Mouse (Mus musculus) heart, embryonic 14.5 days (tissue): ENCODE results near the gene Dnase1l2. TPM values are rescaled to one million over a fixed set of nuclear protein-coding genes. Genes with fewer than 3 reads are reported as not detected.
"Not testable (repeated sequence)": the region's sequence is repeated elsewhere in the genome, so short reads cannot be mapped to it uniquely, and the experiment has no call there.

Experiments used
- ATAC-seq: fragments of 200-750 bp; cut with Nextera tagmentation; 2 replicates; pipeline ENCODE4 v1.8.0; 2017; ENCODE audit warnings: low read depth, moderate TSS enrichment; ENCODE audit not compliant: insufficient number of reproducible peaks, insufficient read depth, low FRiP score
- H3K27ac ChIP-seq, 2 experiments: fragments of 200-500 bp in 1 of 2; fragments of 300-500 bp in 1 of 2; sonication (generic) in 1 of 2; replicated peaks in 1 of 2; 2 replicates each; pipeline ENCODE4 v1.5.1; 2012 to 2014; ENCODE audit warnings: low read depth in 2 of 2, low read length in 2 of 2, control low read depth in 1 of 2, mild to moderate bottlenecking in 1 of 2, mixed read lengths in 1 of 2; ENCODE audit not compliant: control insufficient read depth in 1 of 2, insufficient read depth in 1 of 2
- H3K27me3 ChIP-seq: fragments of 300-500 bp; sonication (generic); 2 replicates; pipeline ENCODE4 v1.6.1; 2014; ENCODE audit warnings: mild to moderate bottlenecking, low read length, control low read depth; ENCODE audit not compliant: control insufficient read depth, insufficient read depth
- H3K36me3 ChIP-seq: fragments of 300-500 bp; sonication (generic); 2 replicates; pipeline ENCODE4 v1.6.1; 2014; ENCODE audit warnings: mild to moderate bottlenecking, control low read depth, low read length, mixed read lengths; ENCODE audit not compliant: control insufficient read depth, insufficient read depth
- H3K4me1 ChIP-seq, 2 experiments: fragments of 200-500 bp in 1 of 2; fragments of 300-500 bp in 1 of 2; sonication (generic) in 1 of 2; 2 replicates each; pipeline ENCODE4 v1.6.1; 2012 to 2014; ENCODE audit warnings: low read length in 2 of 2, control low read depth in 1 of 2, mixed read lengths in 1 of 2; ENCODE audit not compliant: control insufficient read depth in 2 of 2, insufficient read depth in 2 of 2
- H3K4me2 ChIP-seq: fragments of 300-500 bp; sonication (generic); 2 replicates; pipeline ENCODE4 v1.6.1; 2014; ENCODE audit warnings: mild to moderate bottlenecking, low read length
- H3K4me3 ChIP-seq, 2 experiments: fragments of 200-500 bp in 1 of 2; fragments of 300-500 bp in 1 of 2; sonication (generic) in 1 of 2; 2 replicates each; pipeline ENCODE4 v1.5.1; 2012 to 2014; ENCODE audit warnings: low read length in 2 of 2, mild to moderate bottlenecking in 2 of 2, control low read depth in 1 of 2, low read depth in 1 of 2, moderate library complexity in 1 of 2; ENCODE audit not compliant: control insufficient read depth in 1 of 2, insufficient read depth in 1 of 2
- H3K9ac ChIP-seq: fragments of 300-500 bp; sonication (generic); 2 replicates; pipeline ENCODE4 v1.6.1; 2014; ENCODE audit warnings: mild to moderate bottlenecking, low read length
- H3K9me3 ChIP-seq: fragments of 300-500 bp; sonication (generic); 2 replicates; pipeline ENCODE4 v1.6.1; 2016; ENCODE audit warnings: low read length, control low read depth; ENCODE audit not compliant: control insufficient read depth
- WGBS: fragments of 180-500 bp; shearing (Covaris S2); extraction: QIAGEN DNeasy Blood & Tissue Kit; methylation state at CpG from one replicate; pipeline ENCODE4 v1.1.7; 2014; 5-methylcytosine and 5-hydroxymethylcytosine counted together
- polyA plus RNA-seq: library from polyadenylated mRNA; unstranded; fragments of >200 nt; fragmentation: Nextera tagmentation; extraction: Ambion mirVana; gene quantifications from 2 replicates; pipeline ENCODE4 v1.2.1, GENCODE M21; 2014

Gene Dnase1l2
- polyA plus RNA-seq, 1 experiment from 2014 or later = 1.5 TPM

DNA sequence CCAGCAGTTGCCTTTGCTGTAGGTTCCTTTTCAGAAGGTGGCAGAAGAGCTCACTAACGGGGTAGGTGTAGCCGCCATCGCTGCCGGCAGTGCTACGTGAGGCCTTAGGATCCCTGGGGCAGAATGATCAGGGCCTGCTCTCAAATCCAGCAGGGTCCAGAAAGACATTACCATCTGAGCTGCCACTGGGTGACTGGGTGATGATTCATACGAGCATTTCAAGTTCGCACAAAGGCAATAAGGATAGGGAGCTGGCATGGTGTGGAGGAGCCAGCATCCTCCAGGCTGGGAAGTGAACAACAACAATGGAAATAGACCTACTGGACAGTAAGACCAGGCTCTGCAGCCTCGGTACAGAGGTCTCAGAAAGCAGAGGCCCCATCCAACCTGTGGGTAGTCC is 2.5 kb downstream of the Dnase1l2 start:
- Histone ChIP-seq H3K4me3 (no peak overlapping the region), H3K36me3 (peaks cover 83% of the 10 kb centered on the region), H3K9me3 (no peaks in the 10 kb centered on the region), H3K4me2 (no peak overlapping the region), H3K9ac (no peak overlapping the region), H3K4me1 (no peaks in the 10 kb centered on the region), H3K27ac (no peak overlapping the region), H3K27me3 (no peaks in the 10 kb centered on the region)
- 84% methylated on average over 8 of the region's 8 CpGs for WGBS
- no peak for ATAC-seq

DNA sequence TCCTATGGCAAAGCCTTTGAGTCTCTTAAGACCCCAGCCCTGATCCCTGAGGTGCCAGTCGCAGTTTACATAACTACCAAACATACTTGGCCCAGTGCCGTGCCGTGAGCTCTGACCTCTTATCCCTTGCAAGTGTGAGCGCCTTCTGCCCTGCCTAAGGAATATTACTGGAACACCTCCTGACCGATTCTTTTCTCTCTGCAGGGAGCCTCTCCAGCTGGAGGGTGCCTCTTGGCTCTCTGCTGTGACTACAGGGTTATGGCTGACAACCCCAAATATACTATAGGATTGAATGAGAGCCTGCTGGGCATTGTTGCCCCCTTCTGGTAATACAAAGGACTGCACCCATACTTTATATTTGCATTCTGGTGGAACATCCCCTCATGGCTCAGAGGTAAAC is 5.9 kb downstream of the Dnase1l2 start:
- no peak overlapping the region for H3K27ac ChIP-seq
- no peaks in the 10 kb centered on the region for H3K27me3 ChIP-seq
- H3K4me3 ChIP-seq = no peak overlapping the region
- 84% methylated on average over 5 of the region's 5 CpGs for WGBS
- no peak for ATAC-seq
- no peaks in the 10 kb centered on the region for H3K9me3 ChIP-seq
- no peak overlapping the region for H3K4me2 ChIP-seq
- H3K9ac ChIP-seq = no peak overlapping the region
- peaks cover 85% of the 10 kb centered on the region for H3K36me3 ChIP-seq
- no peaks in the 10 kb centered on the region for H3K4me1 ChIP-seq

DNA sequence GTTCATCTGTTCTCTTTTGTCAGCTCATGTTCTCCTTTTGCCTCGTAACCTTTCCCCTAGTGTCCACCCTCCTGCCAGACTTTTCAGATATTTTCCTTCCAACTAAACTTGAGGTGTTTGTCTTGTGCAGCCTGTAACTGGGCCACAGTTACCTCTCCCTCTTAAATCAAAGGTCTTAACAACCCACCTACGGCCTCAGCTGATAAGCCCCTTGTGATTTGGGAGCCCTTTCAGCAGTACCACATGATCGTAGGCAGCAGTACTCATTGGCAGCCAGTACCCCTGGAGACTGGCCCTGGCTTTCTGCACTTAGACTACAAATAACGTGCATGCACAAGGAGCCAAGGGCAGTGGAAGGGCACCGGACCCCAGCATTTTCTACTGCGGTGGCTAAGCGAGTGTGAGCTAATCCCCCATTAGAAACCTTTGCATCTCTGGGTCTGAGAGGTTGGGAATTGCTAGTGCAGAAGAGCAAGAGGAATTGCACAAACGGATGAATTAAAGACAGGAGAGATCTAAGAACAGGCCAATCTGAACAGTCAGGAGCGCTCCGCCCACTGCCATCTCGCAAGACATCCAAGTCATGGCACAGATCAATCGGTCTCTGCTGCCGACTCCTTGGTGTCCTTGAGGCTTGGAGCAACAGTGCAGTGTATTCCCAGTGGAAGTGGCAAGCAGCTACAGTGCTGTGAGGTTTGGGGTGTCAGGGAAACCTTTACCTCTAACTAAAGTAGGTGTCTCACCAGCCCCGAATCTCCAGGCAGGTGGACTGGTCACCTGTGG is 13.5 kb downstream of the Dnase1l2 start:
- Histone ChIP-seq H3K9ac (peak overlapping the region; percentile 63), H3K4me3 (peak overlapping the region; percentile 11 to 18), H3K27ac (peak overlapping the region; percentile 91 to 98), H3K9me3 (no peaks in the 10 kb centered on the region), H3K36me3 (peaks cover 35% of the 10 kb centered on the region), H3K4me2 (peak overlapping the region; percentile 49), H3K27me3 (no peaks in the 10 kb centered on the region), H3K4me1 (peaks cover 21% of the 10 kb centered on the region in 2 experiments)
- WGBS = 51% methylated on average over 14 of the region's 14 CpGs
- ATAC-seq = peak; percentile 31

DNA sequence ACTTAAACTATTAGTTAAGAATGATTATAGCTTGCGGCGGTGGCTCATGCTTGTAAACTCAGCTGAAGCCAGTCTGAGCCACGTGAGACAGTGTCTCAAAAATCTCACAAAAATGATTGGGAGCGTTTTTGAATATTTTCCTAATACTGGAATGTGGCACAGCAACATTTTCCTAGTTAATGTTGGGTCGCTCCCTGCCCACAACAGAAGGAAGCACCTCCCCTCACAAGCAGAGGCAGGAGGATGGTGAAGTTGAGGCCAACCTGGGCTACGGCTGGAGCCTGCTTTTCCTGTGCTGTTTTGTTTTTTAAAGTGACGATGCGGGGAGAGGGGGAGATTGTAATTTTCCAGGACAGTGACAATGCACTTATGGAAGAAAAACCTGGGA is 15.7 kb downstream of the Dnase1l2 start:
- Histone ChIP-seq H3K4me1 (peaks cover 21% of the 10 kb centered on the region in 2 experiments), H3K4me2 (peak overlapping the region; percentile 63), H3K27me3 (no peaks in the 10 kb centered on the region), H3K4me3 (peak overlapping the region; percentile 68 to 79), H3K27ac (peak overlapping the region; percentile 94 to 96), H3K9ac (peak overlapping the region; percentile 92), H3K36me3 (peaks cover 36% of the 10 kb centered on the region), H3K9me3 (no peaks in the 10 kb centered on the region)
- WGBS = 3% methylated on average over 8 of the region's 8 CpGs
- ATAC-seq = no peak

DNA sequence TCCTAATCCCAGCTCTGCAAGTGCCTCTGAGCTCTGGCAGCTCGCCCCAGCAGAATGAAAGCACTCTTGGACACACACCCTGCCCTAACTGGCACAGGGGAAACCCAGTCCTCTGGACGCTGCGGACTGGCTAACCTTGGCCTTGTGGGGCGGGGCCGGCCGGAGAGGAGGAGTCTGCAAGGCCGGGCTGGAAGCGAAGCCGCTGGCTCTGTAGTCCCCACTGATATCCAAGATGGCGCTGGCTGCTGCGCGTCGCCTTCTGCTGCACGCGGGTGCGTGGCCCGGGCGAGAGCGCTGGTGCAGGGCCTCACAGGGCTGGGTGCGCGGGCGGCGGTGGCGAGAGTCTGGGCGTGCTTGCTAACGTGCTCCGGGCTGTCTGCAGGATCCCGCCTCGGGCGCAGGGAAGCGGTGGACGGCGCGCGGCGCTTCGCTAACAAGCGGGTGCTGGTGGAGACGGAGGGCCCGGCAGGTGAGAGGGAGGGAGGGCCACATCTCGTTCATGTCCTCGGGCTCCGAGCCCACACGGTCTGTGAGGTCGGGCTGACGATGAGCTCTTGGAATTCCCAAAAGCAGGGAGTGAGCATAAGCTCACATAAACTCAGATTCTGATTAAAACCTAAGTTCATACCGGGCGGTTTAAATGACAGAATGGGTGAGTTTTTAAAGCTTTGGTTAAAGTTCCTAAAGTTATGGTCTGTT is 16.3 kb downstream of the Dnase1l2 start, which contains the start of gene Eci1:
Gene Eci1, plus strand, starts transcription at position 171 of the 699 bp plus-strand sequence.
- Histone ChIP-seq H3K9me3 (no peaks in the 10 kb centered on the region), H3K27ac (peak within 1 kb of the TSS; percentile 94 to 96), H3K36me3 (peaks cover 42% of the 10 kb centered on the region), H3K4me3 (peak within 1 kb of the TSS; percentile 68 to 79), H3K4me2 (peak within 1 kb of the TSS; percentile 63), H3K27me3 (no peaks in the 10 kb centered on the region), H3K4me1 (peaks cover 21% of the 10 kb centered on the region in 2 experiments), H3K9ac (peak within 1 kb of the TSS; percentile 92)
- peak; percentile 95 for ATAC-seq
- under 1% methylated on average over 48 of the region's 48 CpGs for WGBS

DNA sequence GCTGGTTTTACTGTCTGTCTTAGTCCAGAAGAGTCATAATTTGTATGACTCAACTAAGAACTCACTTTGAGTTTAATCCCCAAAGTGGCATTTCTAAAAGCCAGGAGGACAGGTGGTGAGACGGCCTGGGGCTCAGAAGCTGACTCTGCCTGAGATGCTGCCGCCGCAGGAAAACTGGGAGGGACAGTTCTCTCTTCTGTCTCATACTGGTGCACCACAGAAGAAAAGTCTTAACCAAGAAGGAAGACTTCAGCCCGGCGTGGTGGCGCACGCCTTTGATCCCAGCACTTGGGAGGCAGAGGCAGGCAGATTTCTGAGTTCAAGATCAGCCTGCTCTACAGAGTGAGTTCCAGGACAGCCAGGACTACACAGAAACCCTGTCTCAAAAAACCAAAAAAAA is 17.0 kb downstream of the Dnase1l2 start:
- no peaks in the 10 kb centered on the region for H3K9me3 ChIP-seq
- ATAC-seq = no peak
- 0 out of 2 replicates have a peak overlapping the region, but pooled peaks have one; percentile 92 for H3K9ac ChIP-seq
- peaks cover 21% of the 10 kb centered on the region in 2 experiments for H3K4me1 ChIP-seq
- peak overlapping the region; percentile 46 to 94; a peak in 3 of 4 replicates for H3K27ac ChIP-seq
- WGBS = 86% methylated on average over 7 of the region's 7 CpGs
- H3K4me3 ChIP-seq = peak overlapping the region in 1 of 2 experiments; percentile 68; a peak in 1 of 4 replicates
- peaks cover 49% of the 10 kb centered on the region for H3K36me3 ChIP-seq
- peak overlapping the region; percentile 63 for H3K4me2 ChIP-seq
- no peaks in the 10 kb centered on the region for H3K27me3 ChIP-seq

DNA sequence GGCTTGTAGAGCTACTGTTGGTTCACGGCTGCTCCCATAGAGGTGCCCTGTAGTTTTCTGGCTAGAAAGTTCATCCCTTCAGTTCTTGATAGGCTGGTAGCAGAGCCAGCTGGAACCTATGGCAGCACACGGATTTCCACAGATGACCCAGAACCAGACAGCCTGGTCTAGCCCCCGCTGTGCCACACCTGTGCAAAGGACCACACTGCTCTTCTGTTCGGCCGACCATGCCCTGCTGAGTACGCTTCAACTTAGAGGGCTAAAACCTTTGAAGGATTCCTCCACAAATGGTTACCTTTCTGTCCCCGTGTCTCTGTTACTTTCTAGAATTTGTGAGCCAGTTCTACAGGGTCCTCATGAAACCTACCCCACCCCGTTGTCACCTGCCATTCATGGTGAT is 17.6 kb downstream of the Dnase1l2 start:
- Histone ChIP-seq H3K4me1 (peaks cover 18 to 19% of the 10 kb centered on the region in 2 experiments), H3K36me3 (peaks cover 55% of the 10 kb centered on the region)
- H3K27ac ChIP-seq, H3K4me2 ChIP-seq, H3K9ac ChIP-seq, H3K27me3 ChIP-seq, H3K4me3 ChIP-seq, H3K9me3 ChIP-seq, ATAC-seq: not testable (repeated sequence)
- WGBS = 98% methylated on average over 4 of the region's 8 CpGs
